Comparison of ENCODE assay signal across 8 mouse cellular contexts in the genomic region with DNA sequence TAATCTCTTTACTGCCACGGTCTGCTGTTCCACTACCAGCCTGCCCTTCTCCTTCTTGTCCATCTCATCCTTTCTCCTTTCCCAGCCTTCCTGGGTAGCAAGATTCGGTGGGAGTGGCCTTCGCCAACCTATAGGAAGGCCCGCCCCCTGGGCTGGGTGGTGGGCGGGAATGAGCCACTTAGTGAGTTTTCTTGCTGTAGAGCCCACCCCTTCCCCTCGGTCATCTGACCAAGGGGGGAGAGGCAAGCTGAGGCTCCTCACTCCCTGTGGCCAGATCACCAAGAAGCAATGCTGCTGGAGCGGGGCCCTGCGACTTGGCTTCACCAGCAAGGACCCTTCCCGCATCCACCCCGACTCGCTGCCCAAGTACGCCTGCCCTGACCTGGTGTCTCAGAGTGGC.
DNase-seq lines count a peak whose midpoint lies in the region; ATAC-seq and TF ChIP-seq lines count a peak whose summit lies in the region.

No protein-coding gene starts in this region.

- no peak overlapping the region for H3K27ac ChIP-seq in lung, embryonic 14.5 days (ENCODE audit: low read depth)
- no peak overlapping the region for H3K27ac ChIP-seq in embryonic facial prominence, embryonic 13.5 days
- H3K27ac ChIP-seq in limb, embryonic 10.5 days, result peak overlapping the region; percentile 66

- no peaks in the 10 kb centered on the region for H3K4me1 ChIP-seq in lung, embryonic 14.5 days (ENCODE audit: insufficient read depth)
- H3K4me1 ChIP-seq in embryonic facial prominence, embryonic 13.5 days, result peaks cover 4% of the 10 kb centered on the region
- peaks cover 32% of the 10 kb centered on the region for H3K4me1 ChIP-seq in limb, embryonic 10.5 days

- whole genome bisulfite sequencing in lung, embryonic 14.5 days, result 43% methylated on average over 12 of the region's 12 CpGs
- WGBS in embryonic facial prominence, embryonic 13.5 days, result 30% methylated on average over 12 of the region's 12 CpGs
- 23% methylated on average over 12 of the region's 12 CpGs for WGBS in limb, embryonic 10.5 days

- DNase-seq in lung, embryonic 14.5 days, result peak; percentile 77
- DNase-seq in lung, postnatal 4 days, result no peak
- peak; percentile 70 for DNase-seq in limb, embryonic 10.5 days (ENCODE audit: low spot score)
- peak; percentile 66 for DNase-seq in retina, postnatal 1 day
- no peak for DNase-seq in adipocyte (ENCODE audit: low spot score)
- no peak for DNase-seq in thymus, postnatal 10 days (ENCODE audit: low spot score in 2 of 2)

- ATAC-seq in lung, embryonic 14.5 days (ENCODE audit: insufficient read depth), result peak; percentile 73
- ATAC-seq in embryonic facial prominence, embryonic 13.5 days (ENCODE audit: insufficient number of reproducible peaks, insufficient read depth, low FRiP score, low TSS enrichment, low read depth), result peak; percentile 63; the same call in 1 of the 2 replicates
- ATAC-seq in megakaryocyte-erythroid progenitor cell, adult 5-6 weeks (replicated peaks; ENCODE audit: low FRiP score, low TSS enrichment, poor library complexity, severe bottlenecking), result no peak

- H3K36me3 ChIP-seq in lung, embryonic 14.5 days (ENCODE audit: insufficient read depth), result no peaks in the 10 kb centered on the region
- H3K36me3 ChIP-seq in embryonic facial prominence, embryonic 13.5 days, result no peaks in the 10 kb centered on the region
- H3K36me3 ChIP-seq in limb, embryonic 10.5 days, result no peaks in the 10 kb centered on the region

- TF ChIP-seq CTCF in lung, embryonic 14.5 days (IDR thresholded peaks at IDR 0.05; ENCODE audit: low read depth), result no peak

- H3K4me2 ChIP-seq in lung, embryonic 14.5 days, result peak overlapping the region; percentile 56
- H3K4me2 ChIP-seq in embryonic facial prominence, embryonic 13.5 days, result peak overlapping the region; percentile 58

- peak overlapping the region; percentile 28 for H3K4me3 ChIP-seq in lung, embryonic 14.5 days (ENCODE audit: low read depth, low read length)
- peak overlapping the region; percentile 38 for H3K4me3 ChIP-seq in embryonic facial prominence, embryonic 13.5 days
- H3K4me3 ChIP-seq in limb, embryonic 10.5 days, result peak overlapping the region; percentile 51

- H3K9ac ChIP-seq in lung, embryonic 14.5 days, result peak overlapping the region; percentile 18; the same call in 1 of the 2 replicates
- peak overlapping the region; percentile 65; the same call in 1 of the 2 replicates for H3K9ac ChIP-seq in embryonic facial prominence, embryonic 13.5 days

- H3K9me3 ChIP-seq in lung, embryonic 14.5 days (ENCODE audit: low read depth, low read length), result no peaks in the 10 kb centered on the region
- H3K9me3 ChIP-seq in embryonic facial prominence, embryonic 13.5 days, result no peaks in the 10 kb centered on the region
- H3K9me3 ChIP-seq in limb, embryonic 10.5 days (replicated peaks), result no peaks in the 10 kb centered on the region

- no peaks in the 10 kb centered on the region for H3K27me3 ChIP-seq in lung, embryonic 14.5 days (ENCODE audit: insufficient read depth, low read length)
- no peaks in the 10 kb centered on the region; the same call in 1 of the 2 replicates for H3K27me3 ChIP-seq in embryonic facial prominence, embryonic 13.5 days
- H3K27me3 ChIP-seq in limb, embryonic 10.5 days (ENCODE audit: low read depth, poor library complexity, severe bottlenecking), result peaks cover 9% of the 10 kb centered on the region

Comparison
In these comparisons a context has a peak if more than half of its experiments do, and no peak if none do; other contexts are left out.
1. DNase-seq: peak in lung, embryonic 14.5 days (single experiment), limb, embryonic 10.5 days (single experiment) and retina, postnatal 1 day (single experiment); none in lung, postnatal 4 days (0 of 2), adipocyte (single experiment) and thymus, postnatal 10 days (0 of 2).
2. Peak in every context shown above with its lines, with median percentiles within 50 percentile points of each other: H3K4me3 ChIP-seq.